Mouse (Mus musculus) adrenal gland, adult 2 months (tissue): ENCODE measurements around the gene Armc6. TPM values are rescaled to one million over a fixed set of nuclear protein-coding genes. Genes with fewer than 3 reads are reported as not detected.

Source experiments
- DNase-seq: peaks from one replicate; pipeline ENCODE4 v3.0.0; 2021
- polyA plus RNA-seq: library from polyadenylated mRNA; depleted of rRNA; stranded (reverse); fragments of >200 nt; gene quantifications from 2 replicates; pipeline ENCODE4 v1.2.3, GENCODE M21; 2012; rRNA removed
- total RNA-seq, 2 experiments: library from RNA; stranded (reverse); gene quantifications; 2 replicates each; pipeline ENCODE4 v1.2.3; 2021

Gene Armc6
- total and polyA plus RNA-seq, 3 experiments: 10.8 to 17.4 (median 11.5) TPM

- no peak for DNase-seq
Observed at GRCm38 (mm10) chr8:70195762-70196161, 38.5 kb downstream of the Armc6 start.

GRCm38 (mm10) chr8:70194191-70194590 lies 40.1 kb downstream of the Armc6 start:
- DNase-seq: peak; percentile 63

- DNase-seq: no peak
Observed at GRCm38 (mm10) chr8:70193238-70193637, 41.0 kb downstream of the Armc6 start.

DNA sequence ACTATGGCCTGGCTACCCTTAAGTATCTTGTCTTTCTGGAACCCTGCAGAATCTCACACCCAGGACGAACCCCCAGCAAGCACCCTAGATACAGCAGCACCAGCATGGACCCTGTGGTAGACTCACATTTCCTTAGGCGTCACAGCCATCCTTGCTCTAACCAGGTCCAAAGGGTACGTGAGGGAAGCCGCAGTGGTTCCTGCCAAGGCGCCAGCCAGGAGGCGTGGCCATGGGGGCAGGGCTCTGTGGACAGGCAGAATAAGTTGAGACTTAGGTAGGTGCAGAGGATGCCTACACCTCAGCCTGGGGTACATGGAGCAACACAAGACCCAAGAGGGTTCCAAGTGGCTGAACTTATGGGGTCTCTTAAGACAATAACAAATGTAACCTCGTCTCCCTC lies 45.6 kb downstream of the Armc6 start:
- no peak for DNase-seq

DNA sequence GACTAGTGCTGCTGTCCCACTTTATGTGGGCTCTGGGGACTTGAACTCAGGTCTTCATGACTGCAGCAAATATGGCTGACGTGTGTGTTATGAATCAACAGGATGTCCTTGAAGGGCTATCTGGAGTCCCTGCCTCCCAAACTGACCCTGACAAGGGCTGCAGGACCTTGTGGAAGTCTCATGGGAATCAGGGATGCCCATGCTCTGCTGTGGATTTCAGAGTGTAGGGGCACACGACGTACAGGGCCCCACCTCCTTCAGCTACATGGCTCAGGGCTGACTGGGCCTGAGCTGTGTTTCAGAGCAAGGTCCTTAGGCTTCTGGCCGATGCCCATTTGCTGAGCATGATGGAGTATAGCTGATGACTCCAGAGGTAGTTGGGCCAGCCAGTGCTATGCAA lies 51.1 kb downstream of the Armc6 start:
- DNase-seq: peak; percentile 43

DNA sequence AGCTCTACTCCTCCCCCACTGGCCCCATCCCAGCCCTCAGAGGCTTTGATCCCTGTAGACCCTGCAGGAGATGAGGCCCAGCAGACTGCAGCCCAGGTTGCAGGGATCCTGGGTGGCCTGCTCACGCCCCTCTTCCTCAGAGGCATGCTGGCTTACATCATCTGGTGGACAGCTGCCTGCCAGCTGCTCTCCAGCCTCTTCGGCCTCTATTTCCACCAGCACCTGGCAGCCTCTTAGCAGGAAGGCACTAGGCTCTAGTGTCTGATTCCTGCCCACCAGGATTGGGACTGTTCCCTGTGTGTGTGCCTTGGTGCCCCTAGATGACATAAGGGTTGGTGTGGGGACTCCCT lies 52.4 kb downstream of the Armc6 start:
- DNase-seq: no peak

DNA sequence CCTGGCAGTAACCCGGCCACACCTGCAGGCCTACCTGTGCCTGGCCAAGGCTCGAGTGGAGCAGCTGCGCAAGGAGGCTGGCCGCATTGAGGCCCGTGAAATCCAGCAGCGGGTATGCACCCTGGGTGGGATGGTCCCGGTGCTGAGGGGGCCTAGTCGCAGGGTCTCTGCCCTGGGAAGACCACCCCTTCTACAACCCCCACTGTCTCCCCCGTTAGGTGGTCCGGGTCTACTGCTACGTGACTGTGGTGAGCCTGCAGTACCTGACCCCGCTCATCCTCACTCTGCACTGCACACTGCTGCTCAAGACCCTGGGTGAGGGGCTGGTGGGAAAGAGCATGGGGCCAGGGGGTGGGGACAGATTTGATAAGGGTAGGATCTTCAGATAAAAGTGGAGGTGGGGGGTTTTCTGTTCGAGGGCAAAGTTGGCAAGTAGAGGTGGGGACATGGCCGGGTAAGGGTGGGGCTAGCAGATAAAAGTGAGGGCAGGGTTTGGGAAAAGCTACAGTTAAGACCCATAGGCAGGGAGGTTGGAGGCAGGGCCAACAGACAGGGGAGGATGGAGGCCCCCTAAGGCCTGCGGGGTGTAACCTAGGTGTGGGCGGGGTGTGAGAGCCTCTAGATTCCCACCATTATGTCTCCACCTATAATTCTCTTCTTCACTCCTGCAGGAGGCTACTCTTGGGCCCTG lies 52.9 kb downstream of the Armc6 start:
- DNase-seq: no peak

GRCm38 (mm10) chr8:70179082-70179481 lies 55.2 kb downstream of the Armc6 start:
- DNase-seq: no peak

GRCm38 (mm10) chr8:70178231-70178630 lies 56.0 kb downstream of the Armc6 start:
- DNase-seq: no peak

- DNase-seq: no peak
Observed at GRCm38 (mm10) chr8:70174079-70174478, 60.2 kb downstream of the Armc6 start.

DNA sequence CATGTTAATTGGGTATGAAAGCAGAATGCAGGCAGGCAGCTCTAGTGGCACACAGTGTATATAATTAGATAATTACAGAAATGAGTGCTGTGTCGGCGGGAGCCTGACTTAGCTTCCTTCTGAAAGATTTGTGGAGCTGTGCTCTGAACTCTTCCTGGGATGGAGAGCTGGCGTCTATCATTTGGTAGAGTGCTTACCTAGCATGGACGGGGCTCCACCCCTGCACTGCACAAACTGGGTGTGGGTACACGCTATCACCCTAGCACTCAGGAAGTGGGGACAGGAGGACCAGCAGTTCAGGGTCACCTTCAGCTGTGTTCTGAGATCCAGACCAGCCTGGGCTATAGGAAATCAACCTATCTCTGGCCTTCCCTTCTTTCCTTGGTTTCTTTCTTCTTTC lies 60.9 kb downstream of the Armc6 start:
- DNase-seq: no peak

- peak; percentile 95 for DNase-seq
Observed at GRCm38 (mm10) chr8:70172043-70172681, 62.1 kb downstream of the Armc6 start, which contains the start of gene Tmem161a. Gene Tmem161a (plus strand): TSS chr8:70172356.

DNA sequence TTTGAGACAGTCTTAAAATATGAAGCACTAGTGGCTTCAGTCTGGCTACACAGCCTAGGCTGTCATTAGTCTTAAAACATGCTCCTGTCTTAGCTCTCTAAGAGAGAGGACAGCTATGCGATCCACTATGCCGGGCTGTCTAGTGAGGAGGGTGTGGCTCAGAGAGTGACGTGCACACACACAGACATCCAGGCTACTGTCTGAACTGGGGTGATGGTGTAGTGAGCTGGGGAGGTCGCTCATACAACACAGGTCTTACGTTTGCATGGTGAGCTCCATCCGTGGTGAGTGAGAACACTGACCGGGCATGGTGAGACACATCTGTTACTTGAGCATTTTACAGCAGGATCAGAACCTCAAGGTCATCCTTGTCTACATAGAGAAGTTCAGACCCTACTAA lies 63.0 kb downstream of the Armc6 start:
- no peak for DNase-seq

- DNase-seq: no peak
Observed at GRCm38 (mm10) chr8:70170748-70171147, 63.5 kb downstream of the Armc6 start.

Other genes starting within 250 kb of the Armc6 start
- 100 to 1,000 TPM; 102 to 116 TPM for gene Gatad2a, start 238.1 kb downstream of the Armc6 start, total RNA-seq
- 92.3 and 105 TPM in 2 replicates for gene Gatad2a, start 238.1 kb downstream of the Armc6 start, polyA plus RNA-seq
- 10 to 100 TPM; 51.1 to 53.3 TPM for gene Mau2, start 191.7 kb downstream of the Armc6 start, total RNA-seq
- 98.2 and 114 TPM in 2 replicates for gene Mau2, start 191.7 kb downstream of the Armc6 start, polyA plus RNA-seq
- gene Sugp1, start 191.7 kb downstream of the Armc6 start, total RNA-seq: 10 to 100 TPM; 28.7 to 32.8 TPM
- 6.6 and 7.5 TPM in 2 replicates for gene Sugp1, start 191.7 kb downstream of the Armc6 start, polyA plus RNA-seq
- 1 to 10 TPM in 1 of 2 experiments, under 1 TPM in 1; 0.86 to 1.6 TPM for gene Tm6sf2, start 161.5 kb downstream of the Armc6 start, total RNA-seq
- 3.2 and 4.1 TPM in 2 replicates for gene Tm6sf2, start 161.5 kb downstream of the Armc6 start, polyA plus RNA-seq
- under 1 TPM; 0.43 to 0.59 TPM for gene Hapln4, start 151.0 kb downstream of the Armc6 start, total RNA-seq
- gene Hapln4, start 151.0 kb downstream of the Armc6 start, polyA plus RNA-seq: 0.20 and 0.33 TPM in 2 replicates
- gene Ncan, start 113.6 kb downstream of the Armc6 start, total RNA-seq: under 1 TPM; 0.24 to 0.26 TPM
- gene Ncan, start 113.6 kb downstream of the Armc6 start, polyA plus RNA-seq: 0.89 and 1.3 TPM in 2 replicates
- 10 to 100 TPM; 19.1 to 20.0 TPM for gene Nr2c2ap, start 103.1 kb downstream of the Armc6 start, total RNA-seq
- gene Nr2c2ap, start 103.1 kb downstream of the Armc6 start, polyA plus RNA-seq: 11.9 and 12.4 TPM in 2 replicates
- 10 to 100 TPM; 15.4 to 18.0 TPM for gene Rfxank, start 95.3 kb downstream of the Armc6 start, total RNA-seq
- 13.6 and 16.6 TPM in 2 replicates for gene Rfxank, start 95.3 kb downstream of the Armc6 start, polyA plus RNA-seq
- gene Borcs8, start 95.0 kb downstream of the Armc6 start, total RNA-seq: 10 to 100 TPM; 57.1 to 57.8 TPM
- gene Borcs8, start 95.0 kb downstream of the Armc6 start, polyA plus RNA-seq: 70.4 and 84.8 TPM in 2 replicates
- gene Mef2b, start 94.8 kb downstream of the Armc6 start, total RNA-seq: under 1 TPM; 0.45 to 0.63 TPM
- gene Mef2b, start 94.8 kb downstream of the Armc6 start, polyA plus RNA-seq: 1.5 and 2.2 TPM in 2 replicates
- 10 to 100 TPM; 66.5 to 74.0 TPM for gene Tmem161a, start 62.1 kb downstream of the Armc6 start, total RNA-seq
- gene Tmem161a, start 62.1 kb downstream of the Armc6 start, polyA plus RNA-seq: 277 and 300 TPM in 2 replicates
- 10 to 100 TPM; 40.9 to 49.3 TPM for gene Slc25a42, start 22.2 kb downstream of the Armc6 start, total RNA-seq
- gene Slc25a42, start 22.2 kb downstream of the Armc6 start, polyA plus RNA-seq: 72.6 and 85.8 TPM in 2 replicates
- 10 to 100 TPM; 31.8 to 31.9 TPM for gene Sugp2, start 240 bp downstream of the Armc6 start, total RNA-seq
- gene Sugp2, start 240 bp downstream of the Armc6 start, polyA plus RNA-seq: 34.8 and 36.2 TPM in 2 replicates
- 10 to 100 TPM; 16.0 to 21.8 TPM for gene Homer3, start 48.4 kb upstream of the Armc6 start, total RNA-seq
- 56.8 and 68.4 TPM in 2 replicates for gene Homer3, start 48.4 kb upstream of the Armc6 start, polyA plus RNA-seq
- 10 to 100 TPM; 57.7 to 69.5 TPM for gene Ddx49, start 68.0 kb upstream of the Armc6 start, total RNA-seq
- 53.3 and 62.5 TPM in 2 replicates for gene Ddx49, start 68.0 kb upstream of the Armc6 start, polyA plus RNA-seq
- gene Cope, start 68.1 kb upstream of the Armc6 start, total RNA-seq: 100 to 1,000 TPM; 203 to 233 TPM
- 491 and 579 TPM in 2 replicates for gene Cope, start 68.1 kb upstream of the Armc6 start, polyA plus RNA-seq
- 1 to 10 TPM; 2.5 to 3.8 TPM for gene Cers1, start 81.3 kb upstream of the Armc6 start, total RNA-seq
- gene Cers1, start 81.3 kb upstream of the Armc6 start, polyA plus RNA-seq: 4.9 and 5.2 TPM in 2 replicates
- under 1 TPM in 1 of 2 experiments, not detected in 1; 0.41 TPM for gene Gdf1, start 95.4 kb upstream of the Armc6 start, total RNA-seq
- gene Gdf1, start 95.4 kb upstream of the Armc6 start, polyA plus RNA-seq: 7.9 and 9.8 TPM in 2 replicates
- 10 to 100 TPM; 60.0 to 60.5 TPM for gene Upf1, start 118.8 kb upstream of the Armc6 start, total RNA-seq
- gene Upf1, start 118.8 kb upstream of the Armc6 start, polyA plus RNA-seq: 45.1 and 53.3 TPM in 2 replicates
- gene Comp, start 139.1 kb upstream of the Armc6 start, total RNA-seq: under 1 TPM; 0.14 to 0.35 TPM
- 0.38 and 0.44 TPM in 2 replicates for gene Comp, start 139.1 kb upstream of the Armc6 start, polyA plus RNA-seq
- gene Crtc1, start 205.1 kb upstream of the Armc6 start, total RNA-seq: 10 to 100 TPM; 20.6 to 25.0 TPM
- 48.5 and 50.5 TPM in 2 replicates for gene Crtc1, start 205.1 kb upstream of the Armc6 start, polyA plus RNA-seq
- gene Klhl26, start 242.5 kb upstream of the Armc6 start, total RNA-seq: 10 to 100 TPM; 21.7 to 25.8 TPM
- gene Klhl26, start 242.5 kb upstream of the Armc6 start, polyA plus RNA-seq: 119 and 121 TPM in 2 replicates